Comparison of ENCODE assay signal across 15 mouse cellular contexts in the genomic region with DNA sequence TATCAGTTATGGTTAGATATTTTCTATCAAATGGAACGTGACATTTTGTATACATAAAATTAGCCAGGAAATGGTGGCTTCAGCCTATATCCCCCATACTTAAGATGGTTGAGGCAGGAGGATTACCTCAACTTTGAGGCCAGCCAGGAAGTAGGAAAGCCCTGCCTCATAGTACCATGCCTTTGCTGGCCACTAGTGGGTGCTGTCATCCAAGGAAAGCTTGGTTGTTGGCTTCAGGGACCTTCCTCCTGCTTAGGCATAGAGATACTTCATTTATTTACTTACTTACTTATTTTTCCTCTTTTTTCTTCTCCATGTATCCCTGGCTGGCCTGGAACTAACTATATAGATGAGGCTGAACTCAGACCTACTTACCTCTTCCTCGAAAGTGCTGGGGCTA. TPM values are rescaled to one million over a fixed set of nuclear protein-coding genes. Genes with fewer than 3 reads are reported as not detected.
DNase-seq lines count a peak whose midpoint lies in the region; ATAC-seq and TF ChIP-seq lines count a peak whose summit lies in the region.
"Had no signal": no experiment of that assay in that cellular context is flagged by ENCODE, and none has a peak within 500 bp of the region (broad histone marks: within the 10 kb centered on the region; RNA-seq: fewer than 3 reads in every experiment).

No protein-coding gene starts in this region.

- ATAC-seq in forebrain, postnatal 0 days, result no peak
- no peak for ATAC-seq in forebrain, embryonic 13.5 days
- no peak for ATAC-seq in lung, postnatal 0 days

- no peak overlapping the region for H3K4me3 ChIP-seq in forebrain, postnatal 0 days (ENCODE audit: low read depth, low read length)
- no peak overlapping the region for H3K4me3 ChIP-seq in forebrain, embryonic 13.5 days
- H3K4me3 ChIP-seq in lung, postnatal 0 days (ENCODE audit: low read depth, low read length), result no peak overlapping the region
- H3K4me3 ChIP-seq: heart, embryonic 13.5 days; limb, embryonic 12.5 days; midbrain, embryonic 10.5 days had no signal

- H3K27ac ChIP-seq in forebrain, postnatal 0 days (ENCODE audit: low read depth, low read length), result no peak overlapping the region
- no peak overlapping the region for H3K27ac ChIP-seq in forebrain, embryonic 13.5 days
- no peak overlapping the region for H3K27ac ChIP-seq in lung, postnatal 0 days (ENCODE audit: low read length)
- H3K27ac ChIP-seq: heart, embryonic 13.5 days; limb, embryonic 12.5 days; midbrain, embryonic 10.5 days had no signal

- H3K9me3 ChIP-seq in forebrain, postnatal 0 days (ENCODE audit: low read length), result no peaks in the 10 kb centered on the region
- H3K9me3 ChIP-seq in forebrain, embryonic 13.5 days (replicated peaks), result no peaks in the 10 kb centered on the region
- H3K9me3 ChIP-seq in lung, postnatal 0 days (ENCODE audit: low read length), result no peaks in the 10 kb centered on the region
- H3K9me3 ChIP-seq: heart, embryonic 13.5 days; limb, embryonic 12.5 days had no signal

- TF ChIP-seq CTCF in forebrain, postnatal 0 days (IDR thresholded peaks at IDR 0.05; ENCODE audit: low read depth), result peak; percentile 21
- peak; percentile 61 for TF ChIP-seq CTCF in lung, postnatal 0 days (IDR thresholded peaks at IDR 0.05)

- no peaks in the 10 kb centered on the region for H3K36me3 ChIP-seq in forebrain, postnatal 0 days (ENCODE audit: insufficient read depth)
- H3K36me3 ChIP-seq in forebrain, embryonic 13.5 days (ENCODE audit: poor library complexity, severe bottlenecking), result no peaks in the 10 kb centered on the region
- no peaks in the 10 kb centered on the region for H3K36me3 ChIP-seq in lung, postnatal 0 days (ENCODE audit: insufficient read depth, low read length)
- no peaks in the 10 kb centered on the region for H3K36me3 ChIP-seq in splenic B cell, adult 2 months (ENCODE audit: control insufficient read depth, insufficient read depth, low read length, poor library complexity, severe bottlenecking)
- H3K36me3 ChIP-seq: G1E had no signal

- H3K9ac ChIP-seq in forebrain, postnatal 0 days, result no peak overlapping the region
- no peak overlapping the region for H3K9ac ChIP-seq in forebrain, embryonic 13.5 days
- no peak overlapping the region for H3K9ac ChIP-seq in lung, postnatal 0 days (replicated peaks; ENCODE audit: low read depth)
- H3K9ac ChIP-seq: heart, embryonic 13.5 days; limb, embryonic 12.5 days had no signal

- 95% methylated on average over 2 of the region's 2 CpGs for WGBS in forebrain, postnatal 0 days
- WGBS in forebrain, embryonic 13.5 days, result 91% methylated on average over 2 of the region's 2 CpGs
- whole genome bisulfite sequencing in lung, postnatal 0 days, result 84% methylated on average over 2 of the region's 2 CpGs

- DNase-seq in forebrain, postnatal 0 days, result no peak
- no peak for DNase-seq in lung, postnatal 0 days (ENCODE audit: low spot score)
- no peak for DNase-seq in lung, postnatal 14 days
- DNase-seq in T-cell, adult 2 months (ENCODE audit: low spot score), result peak; percentile 44
- peak; percentile 60 for DNase-seq in splenic B cell, adult 2 months (ENCODE audit: low read depth, low spot score)
- no peak for DNase-seq in right cerebral cortex, adult 18-20 months
- no peak for DNase-seq in adrenal gland, adult (ENCODE audit: inconsistent age in 2 of 2, low spot score in 1 of 2)
- DNase-seq: adrenal gland, postnatal 36 days; kidney, adult 8-10 months had no signal

- TF ChIP-seq EP300 in lung, postnatal 0 days (IDR thresholded peaks at IDR 0.05), result no peak

- no peak overlapping the region for H3K4me2 ChIP-seq in forebrain, postnatal 0 days (ENCODE audit: low read depth)
- H3K4me2 ChIP-seq in forebrain, embryonic 13.5 days, result no peak overlapping the region
- no peak overlapping the region for H3K4me2 ChIP-seq in lung, postnatal 0 days (replicated peaks; ENCODE audit: low read depth, low read length)
- H3K4me2 ChIP-seq: heart, embryonic 13.5 days; limb, embryonic 12.5 days had no signal

- no peaks in the 10 kb centered on the region for H3K4me1 ChIP-seq in forebrain, postnatal 0 days (ENCODE audit: insufficient read depth)
- no peaks in the 10 kb centered on the region for H3K4me1 ChIP-seq in forebrain, embryonic 13.5 days
- H3K4me1 ChIP-seq in lung, postnatal 0 days (ENCODE audit: insufficient read depth, low read depth, low read length), result no peaks in the 10 kb centered on the region
- H3K4me1 ChIP-seq: heart, embryonic 13.5 days; midbrain, embryonic 10.5 days had no signal

- 0 out of 2 replicates have a peak, but pooled peaks cover 3% of the 10 kb centered on the region for H3K27me3 ChIP-seq in forebrain, postnatal 0 days (ENCODE audit: insufficient read depth, low read length)
- H3K27me3 ChIP-seq in forebrain, embryonic 13.5 days, result peaks cover 14% of the 10 kb centered on the region
- H3K27me3 ChIP-seq in lung, postnatal 0 days (replicated peaks; ENCODE audit: insufficient read depth, low read length), result no peaks in the 10 kb centered on the region
- H3K27me3 ChIP-seq in splenic B cell, adult 2 months (ENCODE audit: control insufficient read depth, insufficient read depth, low read length, poor library complexity, severe bottlenecking), result no peaks in the 10 kb centered on the region
- H3K27me3 ChIP-seq: heart, embryonic 13.5 days; limb, embryonic 12.5 days had no signal

RNA-seq across cellular contexts. Expression of a gene that starts 7.7 kb away (rescaled TPM):
- 4.4 and 7.9 TPM in 2 replicates for total RNA-seq in forebrain, postnatal 0 days (2014; rRNA removed)
- polyA plus RNA-seq in forebrain, postnatal 0 days (2015; fragmentation: Nextera tagmentation; extraction: Ambion mirVana), result 5.5 and 5.8 TPM in 2 replicates
- 4.6 and 5.0 TPM in 2 replicates for polyA plus RNA-seq in forebrain, embryonic 13.5 days (2015; fragmentation: Nextera tagmentation; extraction: Ambion mirVana)
- 10.4 and 11.1 TPM in 2 replicates for polyA plus RNA-seq in lung, postnatal 0 days (2015; fragmentation: Nextera tagmentation; extraction: Ambion mirVana)
- polyA plus RNA-seq: G1E had no signal

RNA-seq across cellular contexts. Expression of a gene that starts 31.2 kb away (rescaled TPM):
- 0.86 and 1.0 TPM in 2 replicates for total RNA-seq in forebrain, postnatal 0 days (2014; rRNA removed)
- 1.1 and 1.4 TPM in 2 replicates for polyA plus RNA-seq in forebrain, postnatal 0 days (2015; fragmentation: Nextera tagmentation; extraction: Ambion mirVana)
- polyA plus RNA-seq in forebrain, embryonic 13.5 days (2015; fragmentation: Nextera tagmentation; extraction: Ambion mirVana), result 0.49 TPM in 2 replicates
- polyA plus RNA-seq in lung, postnatal 0 days (2015; fragmentation: Nextera tagmentation; extraction: Ambion mirVana), result 4.6 and 5.9 TPM in 2 replicates
- polyA plus RNA-seq: G1E had no signal

RNA-seq across cellular contexts. Expression of a gene that starts 59.9 kb away (rescaled TPM):
- not detected in 2 replicates for total RNA-seq in forebrain, postnatal 0 days (2014; rRNA removed)
- not detected in 2 replicates for polyA plus RNA-seq in forebrain, postnatal 0 days (2015; fragmentation: Nextera tagmentation; extraction: Ambion mirVana)
- polyA plus RNA-seq in forebrain, embryonic 13.5 days (2015; fragmentation: Nextera tagmentation; extraction: Ambion mirVana), result not detected in 2 replicates
- not detected in 2 replicates for polyA plus RNA-seq in lung, postnatal 0 days (2015; fragmentation: Nextera tagmentation; extraction: Ambion mirVana)
- total RNA-seq: adrenal gland, postnatal 36 days had no signal
- polyA plus RNA-seq: embryonic facial prominence, embryonic 11.5 days; G1E; heart, embryonic 13.5 days; limb, embryonic 12.5 days had no signal

Comparison
In these comparisons a context has a peak if more than half of its experiments do, and no peak if none do; other contexts are left out.
1. DNase-seq: peak in T-cell, adult 2 months (single experiment) and splenic B cell, adult 2 months (single experiment); none in forebrain, postnatal 0 days (single experiment), lung, postnatal 0 days (single experiment), lung, postnatal 14 days (single experiment), right cerebral cortex, adult 18-20 months (single experiment) and adrenal gland, adult (0 of 2).